Mouse (Mus musculus) lung, postnatal 0 days (tissue): ENCODE measurements around the gene Crb3.

Experiments
- CTCF ChIP-seq: IDR thresholded peaks from 2 replicates; pipeline ENCODE4 v1.5.1; 2016; ENCODE audit warnings: antibody characterized with exemption, mild to moderate bottlenecking
- EP300 ChIP-seq: IDR thresholded peaks from 2 replicates; pipeline ENCODE4 v1.6.1; 2016; ENCODE audit warnings: antibody characterized with exemption, mild to moderate bottlenecking, control low read depth

- TF ChIP-seq CTCF (no peak), EP300 (no peak)
These were observed 11.4 kb downstream of the Crb3 start for GRCm38 (mm10) chr17:57070272-57070671.
